ENCODE assay signal across 10 mouse cellular contexts in genomic region chr13:34815057-34815410, GRCm38 (mm10).
DNase-seq lines count a peak whose midpoint lies in the region; ATAC-seq and TF ChIP-seq lines count a peak whose summit lies in the region.
"Had no signal": no experiment of that assay in that cellular context is flagged by ENCODE, and none has a peak within 500 bp of the region (broad histone marks: within the 10 kb centered on the region; RNA-seq: fewer than 3 reads in every experiment).

No protein-coding gene starts in this region.

- no peak for ATAC-seq in heart, embryonic 12.5 days (ENCODE audit: insufficient number of reproducible peaks, low FRiP score)
- peak; percentile 43 for ATAC-seq in forebrain, embryonic 15.5 days (replicated peaks)
- no peak for ATAC-seq in limb, embryonic 14.5 days (ENCODE audit: low FRiP score, low read depth)

- peak overlapping the region; percentile 49; the same call in 1 of the 2 replicates for H3K4me2 ChIP-seq in heart, embryonic 12.5 days
- peak overlapping the region; percentile 32 for H3K4me2 ChIP-seq in forebrain, embryonic 15.5 days (replicated peaks)
- H3K4me2 ChIP-seq in limb, embryonic 14.5 days (replicated peaks; ENCODE audit: low read depth, low read length, severe bottlenecking), result no peak overlapping the region

- no peaks in the 10 kb centered on the region for H3K36me3 ChIP-seq in heart, embryonic 12.5 days
- H3K36me3 ChIP-seq in E14TG2a.4 (ENCODE audit: insufficient read depth, low read length), result no peaks in the 10 kb centered on the region
- no peaks in the 10 kb centered on the region for H3K36me3 ChIP-seq in forebrain, embryonic 15.5 days
- H3K36me3 ChIP-seq in limb, embryonic 14.5 days (ENCODE audit: control insufficient read depth, insufficient read depth, low read length), result no peaks in the 10 kb centered on the region

- H3K9me3 ChIP-seq in heart, embryonic 12.5 days (replicated peaks), result peaks cover 7% of the 10 kb centered on the region
- H3K9me3 ChIP-seq in E14TG2a.4 (ENCODE audit: low read length), result peaks cover 5% of the 10 kb centered on the region; the same call in 1 of the 2 replicates
- no peaks in the 10 kb centered on the region for H3K9me3 ChIP-seq in forebrain, embryonic 15.5 days
- peaks cover 5% of the 10 kb centered on the region for H3K9me3 ChIP-seq in limb, embryonic 14.5 days (ENCODE audit: control insufficient read depth, low read length)

- TF ChIP-seq CTCF in E14TG2a.4 (conservative IDR thresholded peaks at IDR 0.05; ENCODE audit: low read length), result no peak

- TF ChIP-seq POLR2A in limb, embryonic 14.5 days (IDR thresholded peaks at IDR 0.05; ENCODE audit: borderline replicate concordance, extremely low read depth, insufficient read depth, insufficient read length), result no peak

- peaks cover 21% of the 10 kb centered on the region for H3K4me1 ChIP-seq in heart, embryonic 12.5 days (replicated peaks)
- peaks cover 12% of the 10 kb centered on the region for H3K4me1 ChIP-seq in E14TG2a.4 (replicated peaks; ENCODE audit: low read depth, low read length)
- peaks cover 15% of the 10 kb centered on the region for H3K4me1 ChIP-seq in forebrain, embryonic 15.5 days
- peaks cover 11% of the 10 kb centered on the region for H3K4me1 ChIP-seq in limb, embryonic 14.5 days (ENCODE audit: control insufficient read depth, insufficient read depth, low read length)

- 38% methylated on average over 3 of the region's 3 CpGs for WGBS in heart, embryonic 12.5 days
- 14% methylated on average over 3 of the region's 3 CpGs for WGBS in forebrain, embryonic 15.5 days
- 34% methylated on average over 3 of the region's 3 CpGs for WGBS in limb, embryonic 14.5 days

- H3K27ac ChIP-seq in heart, embryonic 12.5 days (ENCODE audit: poor library complexity, severe bottlenecking), result peak overlapping the region; percentile 69
- H3K27ac ChIP-seq in forebrain, embryonic 15.5 days (replicated peaks), result peak overlapping the region; percentile 86
- H3K27ac ChIP-seq in limb, embryonic 14.5 days (replicated peaks; ENCODE audit: low read depth, low read length), result peak overlapping the region; percentile 67

- no peaks in the 10 kb centered on the region for H3K27me3 ChIP-seq in heart, embryonic 12.5 days (replicated peaks)
- no peaks in the 10 kb centered on the region for H3K27me3 ChIP-seq in E14TG2a.4 (ENCODE audit: insufficient read depth, low read length)
- no peaks in the 10 kb centered on the region for H3K27me3 ChIP-seq in forebrain, embryonic 15.5 days
- H3K27me3 ChIP-seq in limb, embryonic 14.5 days (ENCODE audit: control insufficient read depth, insufficient read depth, low read length), result no peaks in the 10 kb centered on the region

- no peak overlapping the region for H3K4me3 ChIP-seq in heart, embryonic 12.5 days
- peak overlapping the region; percentile 7; the same call in 1 of the 2 replicates for H3K4me3 ChIP-seq in E14TG2a.4 (replicated peaks; ENCODE audit: low read length)
- no peak overlapping the region for H3K4me3 ChIP-seq in forebrain, embryonic 15.5 days
- no peak overlapping the region for H3K4me3 ChIP-seq in limb, embryonic 14.5 days (replicated peaks; ENCODE audit: low read length)

- no peak overlapping the region for H3K9ac ChIP-seq in heart, embryonic 12.5 days
- H3K9ac ChIP-seq in forebrain, embryonic 15.5 days (replicated peaks), result peak overlapping the region; percentile 17; the same call in 1 of the 2 replicates
- no peak overlapping the region for H3K9ac ChIP-seq in limb, embryonic 14.5 days (ENCODE audit: low read depth, low read length, severe bottlenecking)

- DNase-seq in heart, postnatal 4 days, result no peak
- DNase-seq in limb, embryonic 14.5 days (ENCODE audit: low spot score), result no peak
- DNase-seq in right cerebral cortex, postnatal 36 days (ENCODE audit: low spot score in 2 of 2), result no peak
- DNase-seq in left cerebral cortex, adult 8-10 months (ENCODE audit: low spot score in 2 of 2), result no peak
- DNase-seq in adrenal gland, adult (ENCODE audit: inconsistent age in 2 of 2, low spot score in 1 of 2), result no peak
- DNase-seq: kidney, adult 9 months; lung, adult 18-20 months had no signal
